Mouse (Mus musculus) urinary bladder, postnatal 36 days (tissue): ENCODE results near the gene Hcn4.

ENCODE experiments used
- DNase-seq, 2 experiments: peaks; one replicate each; pipeline ENCODE4 v3.0.0; 2022; ENCODE audit warnings: low spot score in 2 of 2, mixed read lengths in 1 of 2

Gene Hcn4

GRCm38 (mm10) chr9:58823139-58823917, at the start of gene Hcn4:
Gene Hcn4, plus strand, starts transcription at chr9:58823412.
- no peak for DNase-seq

DNA sequence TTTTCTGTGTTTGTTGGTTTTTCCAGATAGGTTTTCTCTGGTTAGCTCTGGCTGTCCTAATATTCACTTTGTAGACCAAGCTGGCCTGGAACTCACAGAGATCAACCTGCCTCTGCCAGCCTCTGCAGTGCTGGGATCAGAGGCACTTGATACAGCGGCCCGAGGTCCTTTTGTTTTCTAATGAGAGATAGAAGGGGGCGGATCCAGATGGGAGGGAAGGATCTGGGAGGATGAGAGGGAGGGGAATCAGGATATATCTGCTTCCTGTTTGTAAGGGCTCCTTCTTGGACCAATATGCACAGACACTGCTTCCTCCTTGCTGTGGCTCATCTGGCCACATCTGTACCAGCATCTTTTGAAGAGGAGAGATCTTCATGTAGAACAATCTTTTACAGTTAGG, 48.5 kb upstream of the Hcn4 start:
- DNase-seq = no peak

GRCm38 (mm10) chr9:58775363-58775762, 47.8 kb upstream of the Hcn4 start:
- no peak for DNase-seq

DNA sequence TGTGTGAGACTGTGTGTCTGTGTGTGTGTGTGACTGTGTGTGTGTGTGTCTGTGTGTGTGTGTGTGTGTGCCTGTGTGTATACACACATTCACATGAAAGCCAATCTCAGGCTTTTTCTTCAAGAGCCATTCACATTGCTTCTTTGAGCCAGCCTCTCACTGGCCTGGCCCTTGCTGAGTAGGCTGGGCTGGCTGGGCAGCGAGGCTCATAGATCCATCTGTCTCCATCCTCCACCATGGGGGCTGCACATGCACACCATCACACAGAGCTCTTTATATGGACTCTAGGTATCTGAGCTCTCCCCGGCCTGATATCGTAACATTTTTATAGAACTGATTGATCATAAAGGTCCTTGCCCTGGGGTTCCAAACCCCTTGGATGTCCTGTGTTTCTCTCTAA, 33.7 kb upstream of the Hcn4 start:
- no peak for DNase-seq

- DNase-seq = no peak
Observed at GRCm38 (mm10) chr9:58798155-58798554, 25.1 kb upstream of the Hcn4 start.

- DNase-seq = no peak
Observed at GRCm38 (mm10) chr9:58801441-58801840, 21.8 kb upstream of the Hcn4 start.

- DNase-seq = no peak
Observed at GRCm38 (mm10) chr9:58802294-58802693, 20.9 kb upstream of the Hcn4 start.

- DNase-seq = no peak
Observed at GRCm38 (mm10) chr9:58802802-58803201, 20.4 kb upstream of the Hcn4 start.

DNA sequence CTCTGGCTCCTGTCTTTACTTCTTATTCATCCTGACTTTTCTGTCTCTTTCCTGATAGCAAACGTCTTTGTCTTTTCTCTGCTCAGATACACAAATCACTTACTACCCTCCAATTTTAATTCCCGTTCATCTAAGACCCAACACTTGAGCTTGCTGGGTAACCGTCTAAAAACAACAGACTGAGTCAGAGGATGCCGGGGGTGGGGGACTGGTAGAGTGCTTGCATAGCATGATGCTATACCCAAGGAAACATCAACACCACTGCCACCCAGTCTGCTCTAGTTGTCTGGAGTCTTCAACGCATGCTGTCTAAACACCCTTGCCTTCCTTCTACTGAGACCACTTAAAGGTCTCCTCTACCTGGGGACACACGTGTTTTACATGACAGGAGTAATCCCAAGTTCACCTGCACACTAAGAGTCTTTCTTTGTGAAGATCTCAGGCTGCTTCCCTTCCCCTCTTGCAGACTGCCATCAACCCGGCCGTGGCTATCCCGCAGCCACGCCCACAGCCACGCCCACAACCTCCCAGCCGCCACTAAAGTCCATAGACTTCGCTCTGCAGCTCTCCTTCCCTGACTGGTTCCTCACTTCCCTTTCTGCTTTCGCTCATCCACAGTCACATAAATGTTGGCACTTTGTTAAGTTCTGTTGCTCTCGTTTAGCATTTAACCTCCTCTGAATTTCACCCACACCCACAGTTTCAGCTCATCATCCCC, 17.5 kb upstream of the Hcn4 start:
- DNase-seq = peak; percentile 33 to 59

- no peak for DNase-seq
Observed at GRCm38 (mm10) chr9:58811171-58811570, 12.0 kb upstream of the Hcn4 start.

DNA sequence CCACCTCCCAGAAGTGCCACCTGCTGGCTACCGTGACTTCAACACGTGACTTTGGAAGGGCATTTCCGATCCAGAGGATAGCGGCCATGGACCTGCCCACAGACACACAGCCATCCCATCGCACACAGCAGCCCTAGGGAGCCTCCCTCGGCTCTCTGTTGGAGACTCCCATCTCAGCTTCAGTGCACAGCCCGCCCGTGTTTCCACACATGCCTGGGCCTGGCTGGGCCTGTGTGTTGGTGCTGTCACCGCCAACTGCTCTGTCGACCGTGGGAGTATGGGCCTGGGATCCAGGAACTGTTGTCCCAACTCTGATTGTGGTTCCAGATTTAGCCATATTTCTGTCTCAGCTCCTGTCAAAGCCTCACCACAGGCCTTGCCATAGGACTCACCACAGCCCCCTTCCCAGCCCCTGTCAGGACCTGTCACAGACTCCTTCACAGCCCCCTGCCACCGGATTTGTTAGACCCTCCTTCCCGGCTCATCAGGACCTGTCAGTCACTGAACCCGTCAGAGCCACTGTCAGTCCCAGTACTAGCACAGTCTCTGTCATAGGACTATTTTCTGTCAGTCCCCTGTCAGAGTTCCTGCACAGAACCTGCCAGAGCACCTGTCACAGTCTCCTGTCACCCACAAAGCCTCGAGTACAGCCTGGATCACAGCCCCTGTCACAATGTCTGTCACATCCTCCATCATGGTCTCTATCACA, 7.5 kb upstream of the Hcn4 start:
- DNase-seq = no peak

DNA sequence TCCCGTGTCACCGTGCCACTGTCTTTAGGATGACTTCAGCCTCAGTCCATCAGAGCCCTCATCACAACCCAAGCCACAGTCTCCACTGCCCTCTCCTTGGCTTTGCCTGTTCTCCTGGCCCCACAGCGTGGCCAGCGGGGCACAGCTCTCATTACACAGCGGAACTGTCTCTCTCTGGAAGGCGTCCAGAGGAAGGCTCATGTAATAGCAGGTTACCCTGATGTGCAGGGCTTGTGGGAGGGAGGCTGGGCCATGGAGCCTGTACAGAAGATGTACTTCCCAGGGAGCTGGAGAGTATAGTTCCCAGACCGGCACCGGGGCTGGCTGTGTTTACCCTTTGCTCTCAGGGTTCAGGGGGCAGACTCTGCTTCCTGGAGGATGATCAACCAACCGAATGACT, 6.8 kb upstream of the Hcn4 start:
- DNase-seq = no peak

GRCm38 (mm10) chr9:58817676-58818075, 5.5 kb upstream of the Hcn4 start:
- no peak for DNase-seq

DNA sequence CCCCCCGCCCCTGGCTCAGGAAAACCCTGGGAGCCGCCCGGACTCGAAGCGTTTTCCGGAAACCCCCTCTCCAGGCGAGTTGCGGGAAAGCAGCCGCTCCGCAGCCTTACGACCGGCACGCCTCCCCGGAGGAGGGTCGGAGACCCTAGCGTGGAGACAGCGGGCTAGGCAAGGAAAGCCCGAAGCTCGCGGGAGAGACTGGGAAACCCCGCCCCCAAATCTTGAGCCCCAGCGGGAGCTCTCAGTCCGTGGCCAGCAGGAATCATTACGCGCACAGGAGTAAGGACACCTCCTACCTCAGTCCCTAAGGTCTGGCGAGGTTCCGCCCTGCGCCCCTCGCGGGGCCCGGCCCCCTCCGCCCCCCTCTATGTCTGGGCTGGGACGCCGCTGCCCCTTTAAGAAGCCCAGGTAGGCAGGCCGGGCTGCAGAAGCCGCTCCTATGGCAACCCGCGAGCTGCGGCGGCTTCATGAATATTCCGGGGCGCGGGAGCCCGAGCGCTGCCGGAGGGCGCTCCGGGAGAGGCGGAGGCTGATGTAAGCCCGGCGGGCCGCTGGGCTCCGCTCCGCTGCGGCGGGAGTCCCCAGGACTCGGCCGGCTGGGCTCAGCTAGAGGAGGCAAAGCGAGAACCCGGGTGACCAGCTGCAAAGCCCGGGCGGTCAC, 651 bp upstream of the Hcn4 start:
- DNase-seq = peak; percentile 5 to 10

DNA sequence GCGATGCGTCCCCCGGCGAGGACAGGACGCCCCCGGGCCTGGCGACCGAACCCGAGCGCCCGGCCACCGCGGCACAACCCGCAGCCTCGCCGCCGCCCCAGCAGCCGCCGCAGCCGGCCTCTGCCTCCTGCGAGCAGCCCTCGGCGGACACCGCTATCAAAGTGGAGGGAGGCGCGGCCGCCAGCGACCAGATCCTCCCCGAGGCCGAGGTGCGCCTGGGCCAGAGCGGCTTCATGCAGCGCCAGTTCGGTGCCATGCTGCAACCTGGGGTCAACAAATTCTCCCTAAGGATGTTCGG, 655 bp downstream of the Hcn4 start:
- DNase-seq = no peak

DNA sequence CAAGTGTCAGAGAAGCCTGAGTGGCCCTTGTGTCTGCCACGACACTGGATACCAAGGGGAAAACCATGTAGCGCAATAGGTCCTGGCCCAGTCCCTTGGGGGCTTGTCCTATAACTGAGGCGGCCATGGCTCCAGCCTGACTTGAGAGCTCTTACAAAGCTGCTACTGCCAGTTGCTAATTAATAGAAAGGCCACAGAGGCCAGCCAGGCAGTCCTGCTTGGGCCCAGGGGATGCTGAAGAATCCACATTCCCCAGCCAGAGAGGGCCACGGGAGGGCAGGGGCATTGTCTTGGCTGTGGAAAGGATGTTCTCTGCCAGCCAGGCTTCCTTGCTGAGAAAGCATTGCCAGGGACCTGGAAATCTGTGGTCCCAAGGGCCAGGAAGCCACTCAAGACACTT, 6.4 kb downstream of the Hcn4 start:
- DNase-seq = no peak

DNA sequence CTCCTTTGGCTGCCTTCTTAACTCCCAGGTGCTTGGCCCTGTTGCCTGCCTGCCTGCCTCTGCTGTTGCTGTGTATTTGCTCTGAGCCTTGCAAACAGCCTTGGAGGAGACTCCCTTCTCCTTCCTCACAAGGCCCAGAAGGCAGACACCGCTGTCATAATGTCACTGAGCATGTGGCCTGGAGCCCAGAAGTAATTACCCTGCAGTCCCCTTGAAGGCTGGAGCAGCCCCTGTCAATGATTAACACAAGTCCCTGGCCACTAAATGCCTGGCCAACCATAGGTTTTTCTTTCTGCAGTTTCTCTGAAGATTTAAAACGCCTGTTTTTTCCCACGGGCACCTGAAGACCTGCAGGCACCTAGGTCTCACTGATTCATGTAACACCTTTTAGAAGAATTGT, 9.7 kb downstream of the Hcn4 start:
- DNase-seq = no peak

GRCm38 (mm10) chr9:58837174-58837573, 14.0 kb downstream of the Hcn4 start:
- no peak for DNase-seq

- no peak for DNase-seq
Observed at GRCm38 (mm10) chr9:58838504-58838903, 15.3 kb downstream of the Hcn4 start.

GRCm38 (mm10) chr9:58841655-58842054, 18.4 kb downstream of the Hcn4 start:
- peak; percentile 29 to 34 for DNase-seq

DNA sequence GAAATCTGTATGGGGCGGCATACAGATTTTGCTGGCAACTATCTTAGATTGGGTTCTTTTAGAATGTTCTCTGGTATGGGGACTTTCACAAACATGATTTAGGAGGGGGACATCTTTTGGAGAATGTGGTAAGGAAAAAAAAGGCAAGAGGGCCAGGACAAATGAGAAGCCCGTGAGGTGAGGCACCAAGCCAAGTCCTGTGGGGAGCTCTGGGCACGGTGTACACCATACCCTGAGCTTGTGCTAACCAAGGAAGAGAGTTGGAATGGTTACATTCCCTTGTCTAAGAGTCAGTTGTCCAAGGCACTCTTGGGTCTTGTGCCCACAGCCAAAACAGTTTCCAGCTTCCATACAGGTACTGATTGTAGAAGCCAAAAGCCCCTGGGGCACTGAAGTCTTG, 21.4 kb downstream of the Hcn4 start:
- DNase-seq = no peak

- DNase-seq = no peak
Observed at GRCm38 (mm10) chr9:58847008-58847407, 23.8 kb downstream of the Hcn4 start.
